Mouse (Mus musculus): ENCODE data around the gene Stx1b.
"Not testable (repeated sequence)": the region's sequence is repeated elsewhere in the genome, so short reads cannot be mapped to it uniquely, and the experiment has no call there.

Stx1b gene

DNA sequence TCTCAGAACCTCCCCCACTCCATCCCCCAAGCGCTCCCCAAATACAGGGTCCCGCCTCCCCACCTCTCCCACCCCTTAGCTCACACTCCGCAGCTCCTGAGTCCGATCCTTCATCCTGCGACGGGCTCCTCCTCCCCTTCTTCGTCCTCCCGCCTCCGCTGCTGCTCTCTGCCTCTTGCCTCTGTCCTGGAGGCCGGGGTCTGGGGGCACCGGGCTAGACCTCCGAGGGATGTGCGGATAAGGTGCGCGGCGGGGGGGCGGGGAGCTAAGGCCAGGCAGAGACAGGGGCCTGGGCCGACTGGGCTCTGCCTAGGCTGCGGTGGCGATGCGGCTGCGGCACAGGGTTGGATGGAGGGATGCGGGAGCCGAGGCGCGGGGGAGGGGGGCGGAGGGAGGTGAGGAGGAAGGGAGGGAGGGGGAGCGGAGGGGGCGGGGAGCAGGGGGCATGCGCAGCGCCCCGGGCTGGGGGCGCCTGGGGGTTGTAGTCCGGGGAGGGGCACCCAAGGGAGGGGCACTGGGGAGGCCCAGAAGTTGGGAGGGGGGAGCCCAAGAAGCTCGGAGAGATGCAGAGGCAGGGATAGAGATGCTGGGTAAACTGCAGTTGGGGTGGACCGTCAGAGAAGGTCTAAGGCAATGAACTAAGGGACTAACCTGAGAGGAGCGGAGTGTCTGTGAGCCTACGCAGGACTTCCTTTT lies at the start of gene Stx1b, which contains the start of gene Stx4a:
TSS of gene Stx1b (minus strand) at position 374 of the 696 bp plus-strand sequence.
TSS of gene Stx4a (plus strand) at position 119 of the 696 bp plus-strand sequence.
- in situ Hi-C loops (cut with MboI, MseI): no loop called here

- in situ Hi-C loops (cut with MboI, MseI): no loop called here
Measured at GRCm38 (mm10) chr7:127870136-127870821, 45.9 kb upstream of the Stx1b start.

DNA sequence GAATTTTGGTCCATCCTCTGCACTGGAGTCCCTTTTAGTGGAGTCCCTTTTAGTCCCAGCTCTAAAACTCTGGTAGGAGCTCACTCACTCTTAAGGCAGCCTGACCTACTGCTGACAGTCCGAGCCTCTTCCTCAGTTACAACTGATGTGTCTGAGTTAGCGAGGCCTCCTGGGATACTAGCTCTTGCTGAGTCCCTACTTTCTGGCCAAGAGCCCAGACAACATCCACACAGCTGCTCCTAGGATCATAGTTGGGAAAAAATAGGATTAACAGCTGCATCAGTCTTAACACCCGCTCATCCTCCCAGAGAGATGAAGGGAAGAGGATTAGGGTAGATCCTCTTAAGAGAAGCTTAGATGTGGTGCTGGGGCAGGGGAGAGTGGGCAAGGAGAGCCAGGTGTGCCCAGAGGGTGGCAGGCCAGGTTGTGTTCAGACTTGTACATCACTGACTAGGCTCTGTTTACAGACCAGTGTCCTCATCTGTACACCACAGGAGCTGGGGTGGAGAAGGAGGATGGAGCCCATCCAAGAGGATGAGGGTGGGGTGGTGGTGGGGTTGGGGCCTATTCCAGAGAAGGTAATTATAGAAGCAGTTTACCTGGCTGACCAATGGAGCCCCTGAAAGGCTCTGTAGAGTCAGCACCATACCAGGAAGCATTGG lies 44.9 kb upstream of the Stx1b start:
- in situ Hi-C loops (cut with MboI, MseI): loop anchor here (5.0 kb wide), 1 partner anchor 62 kb away; no protein-coding TSS in a partner anchor

- in situ Hi-C loops (cut with MboI, MseI): loop anchor here (5.0 kb wide), 1 partner anchor 60 kb away; no protein-coding TSS in a partner anchor
Measured at GRCm38 (mm10) chr7:127867641-127868040, 43.3 kb upstream of the Stx1b start.

DNA sequence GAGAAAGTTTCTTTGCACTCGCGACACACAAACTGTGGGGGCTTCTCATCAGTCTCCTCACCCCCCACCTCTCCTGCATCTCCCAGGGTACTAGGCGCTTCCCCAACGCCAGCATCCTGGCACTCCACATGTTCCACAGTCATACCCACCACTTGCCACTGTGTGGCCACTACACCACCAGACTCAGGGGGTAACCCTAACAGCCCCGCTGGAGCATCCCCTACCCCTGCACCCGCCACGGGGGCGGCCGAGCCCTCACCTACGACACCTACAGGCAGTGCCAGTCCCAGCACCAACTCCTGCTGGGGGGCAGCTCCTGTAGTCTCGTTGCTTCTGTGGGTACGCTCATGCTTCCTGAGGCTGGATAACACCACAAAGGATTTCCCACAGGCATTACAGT lies 42.1 kb upstream of the Stx1b start:
- in situ Hi-C loops (cut with MboI, MseI): loop anchor here (5.0 kb wide), 1 partner anchor 59 kb away; no protein-coding TSS in a partner anchor

- in situ Hi-C loops (cut with MboI, MseI): no loop called here
Measured at GRCm38 (mm10) chr7:127858258-127858657, 33.9 kb upstream of the Stx1b start.

- in situ Hi-C loops (cut with MboI, MseI): no loop called here
Measured at GRCm38 (mm10) chr7:127850906-127851305, 26.6 kb upstream of the Stx1b start.

GRCm38 (mm10) chr7:127849973-127850875 lies 25.9 kb upstream of the Stx1b start:
- in situ Hi-C loops (cut with MboI, MseI): no loop called here

GRCm38 (mm10) chr7:127842001-127842718 lies 17.8 kb upstream of the Stx1b start:
- in situ Hi-C loops (cut with MboI, MseI): no loop called here

DNA sequence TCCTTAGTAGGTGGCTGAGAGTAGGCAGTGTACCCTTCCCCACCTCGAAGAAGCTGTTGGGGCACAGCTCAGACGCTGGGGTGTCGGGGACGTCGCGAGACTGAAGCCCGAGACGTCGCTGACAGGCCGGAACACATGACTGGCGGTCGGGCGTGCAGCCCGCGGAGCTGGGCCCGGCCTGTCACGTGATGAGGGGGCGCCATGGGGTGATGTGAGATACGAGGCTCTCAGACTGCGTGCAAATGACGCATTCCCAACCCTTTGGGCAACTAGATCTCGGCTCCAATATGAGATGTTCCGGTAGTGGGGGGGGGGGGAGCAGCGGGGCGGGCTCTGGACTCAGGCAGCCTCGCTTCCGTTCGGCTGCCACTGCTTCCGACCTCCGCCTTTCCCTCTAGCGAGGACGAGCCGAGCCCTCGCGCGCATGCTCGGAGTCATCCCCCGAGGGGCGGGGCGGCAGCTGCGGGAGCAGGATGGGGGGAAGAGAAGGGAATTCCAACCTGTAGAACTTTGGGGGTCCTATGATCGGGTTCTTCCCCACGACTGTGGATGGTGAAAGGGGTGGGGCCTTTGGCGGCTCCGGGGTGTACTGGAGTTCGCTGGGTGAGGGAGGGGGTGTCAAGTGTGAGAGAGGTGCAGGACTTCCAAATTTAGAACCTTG lies 17.1 kb upstream of the Stx1b start:
- in situ Hi-C loops (cut with MboI, MseI): no loop called here

- in situ Hi-C loops (cut with MboI, MseI): no loop called here
Measured at GRCm38 (mm10) chr7:127840886-127841285, 16.5 kb upstream of the Stx1b start.

- in situ Hi-C loops (cut with MboI, MseI): not testable (repeated sequence)
Measured at GRCm38 (mm10) chr7:127840031-127840430, 15.7 kb upstream of the Stx1b start.

DNA sequence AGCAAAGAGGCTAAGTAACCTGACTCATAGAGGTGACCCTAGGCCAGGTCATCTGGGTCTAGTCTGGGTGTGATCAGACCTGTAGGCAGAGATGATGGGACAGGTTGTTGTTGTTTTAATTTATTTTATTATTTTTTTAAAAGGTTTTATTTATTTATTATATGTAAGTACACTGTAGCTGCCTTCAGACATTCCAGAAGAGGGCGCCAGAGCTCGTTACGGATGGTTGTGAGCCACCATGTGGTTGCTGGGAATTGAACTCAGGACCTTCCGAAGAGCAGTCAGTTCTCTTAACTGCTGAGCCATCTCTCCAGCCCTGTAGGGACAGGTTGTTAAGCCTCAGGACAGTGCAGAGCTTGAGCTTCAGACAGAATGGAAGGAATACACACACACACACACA lies 13.5 kb upstream of the Stx1b start:
- in situ Hi-C loops (cut with MboI, MseI): not testable (repeated sequence)

DNA sequence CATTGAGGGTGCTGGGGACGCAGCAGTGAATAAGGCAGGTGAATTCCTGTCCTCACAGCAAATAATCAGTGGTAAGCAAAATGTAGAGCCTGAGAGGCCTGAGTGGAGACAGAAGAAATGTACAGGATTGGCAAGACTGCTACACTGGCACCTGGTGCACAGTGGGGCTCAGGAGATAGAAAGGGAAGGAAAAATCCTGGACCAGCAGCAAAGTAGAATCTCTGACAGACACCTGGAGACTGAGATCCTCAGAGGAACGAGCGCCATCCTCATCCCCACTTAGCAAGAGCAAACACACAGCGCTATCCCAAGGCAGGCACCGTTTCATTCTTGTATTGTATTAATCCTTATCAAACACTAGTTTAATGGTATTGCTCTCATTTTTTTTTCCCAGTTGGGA lies 13.1 kb upstream of the Stx1b start:
- in situ Hi-C loops (cut with MboI, MseI): no loop called here

- in situ Hi-C loops (cut with MboI, MseI): no loop called here
Measured at GRCm38 (mm10) chr7:127835550-127835949, 11.2 kb upstream of the Stx1b start.

DNA sequence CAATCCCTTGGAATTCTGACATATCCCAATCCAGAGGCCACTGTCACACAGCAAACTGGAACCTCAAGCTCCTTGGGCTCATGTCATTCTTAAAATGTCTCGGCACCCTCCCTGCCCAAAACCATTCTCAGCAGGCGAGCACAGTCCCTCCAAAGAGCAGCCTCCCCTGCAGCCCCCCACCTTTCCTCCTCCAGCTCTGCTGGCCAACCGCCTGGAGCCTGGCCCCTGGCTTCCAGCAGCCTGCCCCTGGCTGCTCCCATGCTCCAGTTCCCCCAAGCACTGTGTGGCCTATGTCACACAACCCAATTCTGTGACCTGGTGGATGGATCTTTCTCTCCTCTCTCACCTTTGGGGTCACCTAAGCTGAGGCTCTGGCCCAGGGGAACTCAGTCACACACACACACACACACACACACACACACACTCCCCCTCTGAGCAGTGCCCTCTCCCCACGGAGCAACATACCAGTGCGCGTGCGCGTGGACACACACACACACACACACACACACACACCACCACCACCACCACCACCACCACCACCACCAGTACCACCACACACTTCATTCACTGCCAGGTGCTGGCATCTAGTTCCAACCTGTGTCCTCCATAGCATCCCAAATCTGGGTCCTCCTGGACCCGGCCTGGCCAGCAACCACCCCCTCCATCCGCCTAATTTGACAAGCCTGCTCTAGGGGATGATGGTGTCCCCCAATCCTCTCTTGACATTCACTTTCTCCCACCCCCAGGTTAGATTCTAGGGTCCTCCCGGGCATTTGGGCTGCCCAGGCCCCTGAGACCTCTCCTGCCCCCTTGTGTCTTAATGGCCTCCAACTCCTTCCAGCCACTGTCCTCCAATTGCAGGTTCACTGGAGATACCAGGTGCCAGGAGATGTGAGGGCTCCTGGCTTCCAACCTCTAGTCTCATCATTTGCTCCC lies 845 bp downstream of the Stx1b start:
- in situ Hi-C loops (cut with MboI, MseI): no loop called here

DNA sequence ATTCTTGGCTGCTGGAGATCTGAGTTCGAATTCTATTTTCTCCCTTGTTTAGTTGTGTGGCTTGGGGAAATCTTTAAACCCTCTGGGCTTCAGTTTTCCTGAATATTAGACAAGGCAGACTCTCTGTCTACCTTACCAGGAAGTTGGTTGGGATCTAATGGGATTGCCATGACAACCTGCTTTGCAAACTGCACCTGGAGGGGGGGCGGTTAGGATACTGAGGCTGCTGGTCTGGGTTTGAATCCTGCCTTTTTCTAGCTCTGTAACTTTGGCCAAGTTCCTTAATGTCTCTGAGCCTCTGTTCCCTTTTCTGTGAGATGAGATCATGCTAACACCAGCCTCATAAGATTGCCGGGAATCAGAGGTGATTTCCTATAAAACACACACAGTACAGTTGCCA lies 1.9 kb downstream of the Stx1b start:
- in situ Hi-C loops (cut with MboI, MseI): no loop called here

DNA sequence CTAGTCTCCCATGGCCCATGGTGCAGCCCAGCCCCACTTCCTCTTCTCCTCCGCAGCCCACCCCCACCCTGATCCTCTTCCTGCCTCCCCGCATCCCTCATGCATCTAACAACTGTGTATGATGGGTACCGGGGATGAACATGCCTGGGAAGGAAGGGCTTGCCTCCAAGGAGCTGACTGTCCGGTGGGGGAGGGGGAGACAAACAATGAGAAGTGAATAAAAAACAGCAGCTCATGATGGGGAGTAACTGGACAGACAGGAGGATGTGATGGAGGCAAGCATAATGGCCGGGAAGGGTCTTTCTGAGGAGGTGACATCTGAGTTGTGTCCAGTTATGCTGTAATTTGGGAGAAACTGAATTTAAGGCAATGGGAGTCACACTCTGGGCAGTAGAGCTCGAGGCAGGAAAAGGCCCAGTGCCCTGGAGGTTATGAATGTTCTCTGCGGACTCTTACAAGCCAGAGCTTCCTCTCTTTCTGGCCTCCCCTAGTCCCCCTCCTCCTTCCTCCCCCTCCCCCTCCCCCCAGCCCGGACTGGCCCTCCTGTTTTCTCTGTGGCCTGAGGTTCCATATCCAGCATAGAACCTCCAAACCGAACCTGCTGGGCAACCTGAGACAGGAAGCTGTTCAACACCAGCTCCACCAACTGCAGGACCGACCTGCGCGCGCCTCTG lies 3.4 kb downstream of the Stx1b start:
- in situ Hi-C loops (cut with MboI, MseI): no loop called here

Data from regulatory T cell (primary cell).